Mouse (Mus musculus): ENCODE data around the gene Mgat5b.
"Not testable (repeated sequence)": the region's sequence is repeated elsewhere in the genome, so short reads cannot be mapped to it uniquely, and the experiment has no call there.

Gene Mgat5b

GRCm38 (mm10) chr11:116918323-116919185 lies at the start of gene Mgat5b:
TSS of gene Mgat5b (plus strand) at chr11:116918863.
- peak; percentile 83 for DNase-seq (ENCODE audit: low read depth)

- DNase-seq (ENCODE audit: low read depth) = no peak
These were observed 49.4 kb upstream of the Mgat5b start for GRCm38 (mm10) chr11:116869223-116869622.

- DNase-seq (ENCODE audit: low read depth) = no peak
These were observed 49.0 kb upstream of the Mgat5b start for GRCm38 (mm10) chr11:116869641-116870040.

GRCm38 (mm10) chr11:116871538-116871937 lies 47.1 kb upstream of the Mgat5b start:
- DNase-seq (ENCODE audit: low read depth) = no peak

GRCm38 (mm10) chr11:116873987-116874386 lies 44.7 kb upstream of the Mgat5b start:
- DNase-seq (ENCODE audit: low read depth) = no peak

- DNase-seq (ENCODE audit: low read depth) = no peak
These were observed 40.2 kb upstream of the Mgat5b start for GRCm38 (mm10) chr11:116878454-116878853.

- no peak for DNase-seq (ENCODE audit: low read depth)
These were observed 37.8 kb upstream of the Mgat5b start for GRCm38 (mm10) chr11:116880839-116881238.

GRCm38 (mm10) chr11:116881440-116881839 lies 37.2 kb upstream of the Mgat5b start:
- DNase-seq (ENCODE audit: low read depth) = no peak

- no peak for DNase-seq (ENCODE audit: low read depth)
These were observed 36.2 kb upstream of the Mgat5b start for GRCm38 (mm10) chr11:116882446-116882845.

- DNase-seq (ENCODE audit: low read depth) = no peak
These were observed 34.6 kb upstream of the Mgat5b start for GRCm38 (mm10) chr11:116884061-116884460.

GRCm38 (mm10) chr11:116885275-116886151 lies 33.1 kb upstream of the Mgat5b start:
- DNase-seq (ENCODE audit: low read depth) = peak; percentile 89

- DNase-seq (ENCODE audit: low read depth) = no peak
These were observed 31.5 kb upstream of the Mgat5b start for GRCm38 (mm10) chr11:116887136-116887535.

- no peak for DNase-seq (ENCODE audit: low read depth)
These were observed 24.9 kb upstream of the Mgat5b start for GRCm38 (mm10) chr11:116893532-116894442.

GRCm38 (mm10) chr11:116895402-116895801 lies 23.3 kb upstream of the Mgat5b start:
- DNase-seq (ENCODE audit: low read depth) = no peak

- DNase-seq (ENCODE audit: low read depth) = no peak
These were observed 19.4 kb upstream of the Mgat5b start for GRCm38 (mm10) chr11:116899247-116899646.

GRCm38 (mm10) chr11:116902588-116902987 lies 16.1 kb upstream of the Mgat5b start:
- not testable (repeated sequence) for DNase-seq (ENCODE audit: low read depth)

- DNase-seq (ENCODE audit: low read depth) = peak; percentile 13
These were observed 12.8 kb upstream of the Mgat5b start for GRCm38 (mm10) chr11:116905741-116906456.

- no peak for DNase-seq (ENCODE audit: low read depth)
These were observed 5.1 kb upstream of the Mgat5b start for GRCm38 (mm10) chr11:116913573-116913972.

GRCm38 (mm10) chr11:116914267-116914885 lies 4.3 kb upstream of the Mgat5b start:
- DNase-seq (ENCODE audit: low read depth) = no peak

- DNase-seq (ENCODE audit: low read depth) = no peak
These were observed 3.4 kb upstream of the Mgat5b start for GRCm38 (mm10) chr11:116915241-116915640.

GRCm38 (mm10) chr11:116917361-116917760 lies 1.3 kb upstream of the Mgat5b start:
- DNase-seq (ENCODE audit: low read depth) = no peak

Data from naive thymus-derived CD4-positive, alpha-beta T cell, adult 2 months (primary cell).